Mouse (Mus musculus) heart, embryonic 12.5 days (tissue): Measurements from ENCODE around the gene Bckdk. TPM values are rescaled to one million over a fixed set of nuclear protein-coding genes. Genes with fewer than 3 reads are reported as not detected.

Experiments
- ATAC-seq: fragments of 200-750 bp; cut with Nextera tagmentation; 2 replicates; pipeline ENCODE4 v1.8.0; 2017; ENCODE audit warnings: moderate TSS enrichment, moderate library complexity; ENCODE audit not compliant: insufficient number of reproducible peaks, low FRiP score
- H3K27ac ChIP-seq: fragments of 300-500 bp; sonication (generic); 2 replicates; pipeline ENCODE4 v1.5.1; 2016; ENCODE audit warnings: mild to moderate bottlenecking, moderate library complexity; ENCODE audit not compliant: poor library complexity, severe bottlenecking
- H3K27me3 ChIP-seq: fragments of 300-500 bp; sonication (generic); replicated peaks from 2 replicates; pipeline ENCODE4 v1.6.1; 2016; ENCODE audit warnings: mild to moderate bottlenecking, moderate library complexity
- H3K36me3 ChIP-seq: fragments of 300-500 bp; sonication (generic); 2 replicates; pipeline ENCODE4 v1.6.1; 2016; ENCODE audit warnings: mild to moderate bottlenecking, moderate library complexity
- H3K4me1 ChIP-seq: fragments of 300-500 bp; sonication (generic); replicated peaks from 2 replicates; pipeline ENCODE4 v1.6.1; 2016; ENCODE audit warnings: mild to moderate bottlenecking
- H3K4me2 ChIP-seq: fragments of 300-500 bp; sonication (generic); 2 replicates; pipeline ENCODE4 v1.6.1; 2016; ENCODE audit warnings: mild to moderate bottlenecking, moderate library complexity
- H3K4me3 ChIP-seq: fragments of 300-500 bp; sonication (generic); 2 replicates; pipeline ENCODE4 v1.5.1; 2016; ENCODE audit warnings: mild to moderate bottlenecking
- H3K9ac ChIP-seq: fragments of 300-500 bp; sonication (generic); 2 replicates; pipeline ENCODE4 v1.6.1; 2016; ENCODE audit warnings: mild to moderate bottlenecking, moderate library complexity
- H3K9me3 ChIP-seq: fragments of 300-500 bp; sonication (generic); replicated peaks from 2 replicates; pipeline ENCODE4 v1.6.1; 2016; ENCODE audit warnings: mild to moderate bottlenecking, moderate library complexity
- WGBS: fragments of 180-500 bp; shearing (Covaris S2); methylation state at CpG from one replicate; pipeline ENCODE4 v1.1.7; 2016; 5-methylcytosine and 5-hydroxymethylcytosine counted together
- polyA plus RNA-seq: library from polyadenylated mRNA; unstranded; fragments of >200 nt; fragmentation: Nextera tagmentation; extraction: Ambion mirVana; gene quantifications from 2 replicates; pipeline ENCODE4 v1.2.1, GENCODE M21; 2016

Gene Bckdk
- polyA plus RNA-seq, 1 experiment from 2014 or later: 129 TPM

GRCm38 (mm10) chr7:127918203-127918602 lies 14.3 kb downstream of the Bckdk start:
- Histone ChIP-seq H3K4me2 (no peak overlapping the region), H3K36me3 (peaks cover 54% of the 10 kb centered on the region), H3K4me1 (peaks cover 1% of the 10 kb centered on the region; the same call in 1 of the 2 replicates), H3K9ac (no peak overlapping the region), H3K27me3 (no peaks in the 10 kb centered on the region), H3K4me3 (no peak overlapping the region), H3K9me3 (no peaks in the 10 kb centered on the region), H3K27ac (no peak overlapping the region)
- 59% methylated on average over 3 of the region's 3 CpGs for WGBS
- no peak for ATAC-seq

- 80% methylated on average over 7 of the region's 7 CpGs for WGBS
- H3K36me3 ChIP-seq: peaks cover 60% of the 10 kb centered on the region
Measured at GRCm38 (mm10) chr7:127919290-127919689, 15.4 kb downstream of the Bckdk start.

DNA sequence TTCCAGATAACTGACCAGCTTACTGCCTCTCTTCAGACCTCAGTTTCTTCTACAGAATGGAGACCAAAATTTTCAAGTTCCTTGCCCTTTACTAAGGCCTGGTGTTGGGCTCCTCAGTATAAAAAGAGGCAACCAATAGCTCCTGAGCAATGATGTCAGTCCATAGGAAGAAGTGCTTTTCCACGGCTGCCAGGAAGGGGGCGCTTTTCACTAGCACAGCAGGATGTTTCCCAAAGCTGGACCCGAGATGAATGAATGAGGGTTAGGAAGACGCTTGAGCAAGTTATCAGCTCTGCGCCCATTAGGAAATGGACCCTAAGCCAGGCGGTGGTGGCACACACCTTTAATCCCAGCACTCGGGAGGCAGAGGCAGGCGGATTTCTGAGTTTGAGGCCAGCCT lies 17.6 kb downstream of the Bckdk start:
- H3K27ac ChIP-seq: no peak overlapping the region
- no peaks in the 10 kb centered on the region for H3K4me1 ChIP-seq
- no peak overlapping the region for H3K9ac ChIP-seq
- H3K27me3 ChIP-seq: no peaks in the 10 kb centered on the region
- H3K36me3 ChIP-seq: peaks cover 61% of the 10 kb centered on the region
- ATAC-seq: no peak
- WGBS: 64% methylated on average over 8 of the region's 8 CpGs
- H3K4me2 ChIP-seq: no peak overlapping the region
- H3K4me3 ChIP-seq: no peak overlapping the region
- no peaks in the 10 kb centered on the region for H3K9me3 ChIP-seq

More at GRCm38 (mm10) chr7:127919290-127919689, 15.4 kb downstream of the Bckdk start:
- Histone ChIP-seq H3K4me2 (no peak overlapping the region), H3K9me3 (no peaks in the 10 kb centered on the region), H3K4me1 (no peaks in the 10 kb centered on the region), H3K9ac (no peak overlapping the region), H3K27ac (no peak overlapping the region), H3K27me3 (no peaks in the 10 kb centered on the region), H3K4me3 (no peak overlapping the region)
- no peak for ATAC-seq

DNA sequence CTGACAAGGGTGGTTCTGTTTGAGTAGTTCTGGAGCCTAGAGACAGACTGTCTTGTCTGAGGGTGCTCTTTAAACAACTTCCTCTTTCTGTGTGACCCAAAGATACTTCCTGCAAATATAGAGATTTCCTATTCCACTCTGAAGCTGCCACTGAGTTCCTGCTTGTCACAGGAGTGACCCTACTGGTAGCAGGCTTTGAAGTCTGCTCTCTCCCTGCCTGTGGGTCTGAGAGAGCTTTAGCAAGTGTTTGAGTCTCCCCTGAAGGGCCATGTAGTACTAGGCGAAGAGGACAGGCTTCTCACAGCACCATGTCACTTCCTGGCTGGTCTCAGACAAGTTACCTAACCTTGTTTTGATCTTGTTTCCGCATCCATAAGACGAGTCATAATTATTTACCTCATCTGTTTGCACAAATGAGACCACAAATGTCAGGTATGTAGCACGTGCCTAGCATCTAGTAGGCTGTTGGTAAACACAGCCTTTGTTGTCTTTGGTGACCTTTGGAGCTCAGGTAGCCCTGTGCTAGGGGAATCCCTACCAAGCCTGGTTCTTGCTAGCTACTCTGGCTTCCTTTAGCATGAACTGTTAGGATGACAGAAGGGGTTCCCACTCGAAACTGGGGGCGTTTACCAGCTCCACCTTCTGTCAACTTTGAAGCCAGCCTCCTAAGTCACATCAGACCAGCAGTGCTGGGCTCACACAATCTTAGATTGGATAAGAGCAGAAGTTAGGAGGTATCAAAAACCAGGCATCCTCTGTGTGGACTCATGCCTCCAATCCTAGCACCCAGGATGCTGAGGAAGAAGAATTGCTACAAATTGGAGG lies 18.8 kb downstream of the Bckdk start:
- no peak overlapping the region for H3K27ac ChIP-seq
- H3K27me3 ChIP-seq: peaks cover 2% of the 10 kb centered on the region
- WGBS: 74% methylated on average over 6 of the region's 6 CpGs
- H3K4me3 ChIP-seq: no peak overlapping the region
- H3K9ac ChIP-seq: no peak overlapping the region
- peaks cover 50% of the 10 kb centered on the region for H3K36me3 ChIP-seq
- no peaks in the 10 kb centered on the region for H3K4me1 ChIP-seq
- H3K9me3 ChIP-seq: no peaks in the 10 kb centered on the region
- ATAC-seq: no peak
- H3K4me2 ChIP-seq: no peak overlapping the region

DNA sequence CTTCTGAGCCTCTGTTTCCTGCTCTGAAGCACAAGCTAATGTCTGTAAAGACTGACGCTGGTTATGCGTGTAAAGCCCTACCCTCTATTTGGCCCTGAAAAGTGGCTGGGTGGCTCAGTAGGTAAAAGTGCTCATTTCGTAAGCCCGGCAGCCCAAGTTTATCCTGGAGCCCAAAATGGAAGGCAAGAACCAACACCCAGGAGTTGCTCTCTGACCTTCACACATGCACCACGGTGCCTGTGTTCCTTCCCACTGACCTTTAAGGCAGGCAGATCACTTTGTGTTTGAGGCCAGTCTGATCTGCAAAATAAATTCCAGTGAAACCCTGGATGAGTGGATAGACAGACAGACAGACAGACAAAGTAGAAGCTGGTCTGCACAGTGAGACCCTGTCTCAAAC lies 19.8 kb downstream of the Bckdk start:
- Histone ChIP-seq H3K9ac (no peak overlapping the region), H3K4me2 (no peak overlapping the region), H3K4me3 (no peak overlapping the region), H3K4me1 (peaks cover under 1% of the 10 kb centered on the region), H3K36me3 (peaks cover 45% of the 10 kb centered on the region), H3K27me3 (peaks cover 11% of the 10 kb centered on the region), H3K9me3 (no peaks in the 10 kb centered on the region), H3K27ac (no peak overlapping the region)
- WGBS: 89% methylated on average over 5 of the region's 5 CpGs
- no peak for ATAC-seq

- 74% methylated on average over 5 of the region's 5 CpGs for WGBS
- no peak overlapping the region for H3K9ac ChIP-seq
- H3K27me3 ChIP-seq: peaks cover 21% of the 10 kb centered on the region
- ATAC-seq: no peak
- H3K4me2 ChIP-seq: no peak overlapping the region
- H3K27ac ChIP-seq: no peak overlapping the region
- peaks cover 42% of the 10 kb centered on the region for H3K36me3 ChIP-seq
- H3K4me1 ChIP-seq: peaks cover 16% of the 10 kb centered on the region
- H3K4me3 ChIP-seq: no peak overlapping the region
- no peaks in the 10 kb centered on the region for H3K9me3 ChIP-seq
Measured at GRCm38 (mm10) chr7:127925252-127925651, 21.4 kb downstream of the Bckdk start.

DNA sequence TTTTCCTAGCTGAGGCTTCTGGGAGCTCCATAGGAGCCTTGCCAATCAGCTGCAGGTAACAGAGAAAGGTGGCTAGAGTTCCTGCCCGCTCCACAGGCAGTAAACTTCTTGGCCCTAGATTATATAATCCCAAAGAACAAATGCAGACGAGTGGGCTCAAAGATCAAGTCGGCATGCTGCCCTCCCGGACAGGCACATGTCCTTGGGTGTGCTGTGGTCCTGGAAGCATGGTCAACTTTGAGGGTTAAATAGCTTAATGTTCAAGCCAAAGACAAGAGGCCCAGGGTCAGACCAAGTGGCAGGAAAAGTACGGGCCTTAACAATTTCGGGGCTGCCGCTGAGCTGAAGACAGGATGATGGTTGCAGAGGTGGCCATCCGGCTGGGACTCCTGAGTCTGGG lies 22.2 kb downstream of the Bckdk start:
- Histone ChIP-seq H3K4me1 (peaks cover 16% of the 10 kb centered on the region), H3K9ac (no peak overlapping the region), H3K36me3 (peaks cover 37% of the 10 kb centered on the region), H3K9me3 (no peaks in the 10 kb centered on the region), H3K4me3 (no peak overlapping the region), H3K27ac (no peak overlapping the region), H3K4me2 (no peak overlapping the region), H3K27me3 (peaks cover 23% of the 10 kb centered on the region)
- no peak for ATAC-seq
- 91% methylated on average over 8 of the region's 8 CpGs for WGBS

DNA sequence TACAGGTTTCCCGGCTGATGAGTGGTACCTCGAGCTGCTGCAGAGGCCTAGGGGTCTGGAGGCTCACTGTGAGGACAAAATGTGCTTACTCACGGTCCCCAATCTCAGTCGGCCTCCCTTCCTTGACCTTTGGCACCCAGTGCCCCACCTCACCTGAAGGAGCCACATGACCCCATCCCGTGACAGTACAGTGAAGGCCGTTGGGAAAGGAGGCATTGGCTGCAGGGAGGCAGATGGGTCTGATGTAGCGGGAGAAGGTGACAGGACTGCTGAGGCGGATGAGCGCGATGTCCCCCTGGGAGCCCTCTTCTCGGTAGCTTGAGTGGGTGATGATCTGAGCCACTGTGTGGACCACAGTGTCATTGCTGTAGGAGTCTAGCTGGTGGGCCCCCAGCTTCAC lies 23.0 kb downstream of the Bckdk start:
- H3K9ac ChIP-seq: no peak overlapping the region
- peaks cover 23% of the 10 kb centered on the region for H3K27me3 ChIP-seq
- no peak overlapping the region for H3K4me2 ChIP-seq
- H3K36me3 ChIP-seq: peaks cover 37% of the 10 kb centered on the region
- H3K4me1 ChIP-seq: peaks cover 24% of the 10 kb centered on the region
- WGBS: 84% methylated on average over 11 of the region's 11 CpGs
- no peak for ATAC-seq
- H3K27ac ChIP-seq: no peak overlapping the region
- H3K4me3 ChIP-seq: no peak overlapping the region
- no peaks in the 10 kb centered on the region for H3K9me3 ChIP-seq

GRCm38 (mm10) chr7:127927726-127928125 lies 23.8 kb downstream of the Bckdk start:
- no peak overlapping the region for H3K4me2 ChIP-seq
- no peak overlapping the region for H3K9ac ChIP-seq
- H3K4me1 ChIP-seq: peaks cover 26% of the 10 kb centered on the region
- 87% methylated on average over 11 of the region's 11 CpGs for WGBS
- H3K27ac ChIP-seq: no peak overlapping the region
- peaks cover 23% of the 10 kb centered on the region for H3K27me3 ChIP-seq
- no peak overlapping the region for H3K4me3 ChIP-seq
- no peak for ATAC-seq
- peaks cover 28% of the 10 kb centered on the region for H3K36me3 ChIP-seq
- H3K9me3 ChIP-seq: no peaks in the 10 kb centered on the region

DNA sequence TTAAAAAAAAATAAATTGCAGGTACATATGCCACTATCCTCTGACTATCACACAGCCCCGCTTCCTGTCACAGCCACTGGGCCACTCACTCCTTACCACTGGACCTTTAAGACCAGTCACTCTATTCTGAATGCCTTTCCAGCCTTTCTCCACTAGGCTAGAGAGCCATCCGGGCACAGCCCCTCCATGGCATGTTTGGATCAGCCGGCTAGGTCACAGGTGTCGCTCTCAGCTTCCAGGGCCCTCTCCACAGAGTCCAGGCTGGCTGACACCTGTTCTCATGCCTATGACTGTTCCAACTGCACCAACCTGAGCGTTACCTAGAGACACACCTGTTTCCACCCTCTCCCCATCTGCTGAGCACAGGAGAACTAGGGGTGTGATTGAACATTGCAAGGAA lies 24.7 kb downstream of the Bckdk start:
- H3K9me3 ChIP-seq: no peaks in the 10 kb centered on the region
- ATAC-seq: no peak
- H3K36me3 ChIP-seq: peaks cover 20% of the 10 kb centered on the region
- peaks cover 26% of the 10 kb centered on the region for H3K4me1 ChIP-seq
- H3K9ac ChIP-seq: peak overlapping the region; percentile 15; the same call in 1 of the 2 replicates
- peaks cover 23% of the 10 kb centered on the region for H3K27me3 ChIP-seq
- H3K4me3 ChIP-seq: no peak overlapping the region
- no peak overlapping the region for H3K27ac ChIP-seq
- peak overlapping the region; percentile 58 for H3K4me2 ChIP-seq
- WGBS: 47% methylated on average over 5 of the region's 5 CpGs

- ATAC-seq: no peak
- H3K9ac ChIP-seq: peak within 1 kb of the TSS; percentile 22
- H3K36me3 ChIP-seq: peaks cover 11% of the 10 kb centered on the region
- peaks cover 23% of the 10 kb centered on the region for H3K27me3 ChIP-seq
- H3K9me3 ChIP-seq: no peaks in the 10 kb centered on the region
- H3K4me1 ChIP-seq: peaks cover 33% of the 10 kb centered on the region
- peak within 1 kb of the TSS; percentile 58 for H3K4me2 ChIP-seq
- H3K4me3 ChIP-seq: peak within 1 kb of the TSS; percentile 29
- H3K27ac ChIP-seq: no peak within 1 kb of the TSS
- 11% methylated on average over 6 of the region's 6 CpGs for WGBS
Measured at GRCm38 (mm10) chr7:127929923-127930322, 26.0 kb downstream of the Bckdk start, which contains the start of gene Prss8. Prss8 (minus strand) TSS chr7:127930104.
